In genomic region chr11:99141600-99141999, GRCm38 (mm10) we compare ENCODE assay signal across 11 mouse cellular contexts. TPM values are rescaled to one million over a fixed set of nuclear protein-coding genes. Genes with fewer than 3 reads are reported as not detected.
DNase-seq lines count a peak whose midpoint lies in the region; ATAC-seq and TF ChIP-seq lines count a peak whose summit lies in the region.
"Had no signal": no experiment of that assay in that cellular context is flagged by ENCODE, and none has a peak within 500 bp of the region (broad histone marks: within the 10 kb centered on the region; RNA-seq: fewer than 3 reads in every experiment).

No protein-coding gene starts in this region.

- no peak overlapping the region for H3K27ac ChIP-seq in kidney, adult 2 months (ENCODE audit: insufficient read depth, low read depth, low read length)
- 0 out of 2 replicates have a peak overlapping the region, but pooled peaks have one; percentile 26 for H3K27ac ChIP-seq in ES-Bruce4 (ENCODE audit: insufficient read depth, low read length)
- H3K27ac ChIP-seq in embryonic facial prominence, embryonic 10.5 days (replicated peaks): peak overlapping the region; percentile 85
- peak overlapping the region; percentile 41 for H3K27ac ChIP-seq in lung, embryonic 16.5 days (ENCODE audit: low read length)

- ATAC-seq in lung, embryonic 16.5 days (ENCODE audit: low read depth): peak; percentile 88
- ATAC-seq in CD4-positive, CD25-positive, alpha-beta regulatory T cell, adult 4 months: no peak
- ATAC-seq: intestine, embryonic 16.5 days had no signal

- no peak for TF ChIP-seq CTCF in kidney, adult 2 months (conservative IDR thresholded peaks at IDR 0.05; ENCODE audit: insufficient read depth, insufficient read length, low read depth, low read length)
- no peak for TF ChIP-seq CTCF in ES-Bruce4 (IDR thresholded peaks at IDR 0.05; ENCODE audit: low read depth, low read length)

- TF ChIP-seq POLR2A in kidney, adult 2 months (IDR thresholded peaks at IDR 0.05; ENCODE audit: low read depth, low read length): no peak
- no peak for TF ChIP-seq POLR2A in ES-Bruce4 (IDR thresholded peaks at IDR 0.05; ENCODE audit: insufficient read depth, low read length)

- 78% methylated on average over 7 of the region's 7 CpGs for WGBS in kidney, adult 2 months
- WGBS in embryonic facial prominence, embryonic 10.5 days: 53% methylated on average over 7 of the region's 7 CpGs
- WGBS in lung, embryonic 16.5 days: 51% methylated on average over 7 of the region's 7 CpGs

- no peaks in the 10 kb centered on the region for H3K27me3 ChIP-seq in kidney, adult 2 months (replicated peaks; ENCODE audit: control insufficient read depth, insufficient read depth, low read length)
- no peaks in the 10 kb centered on the region for H3K27me3 ChIP-seq in ES-Bruce4 (ENCODE audit: control insufficient read depth, insufficient read depth, low read length, poor library complexity, severe bottlenecking)
- no peaks in the 10 kb centered on the region for H3K27me3 ChIP-seq in embryonic facial prominence, embryonic 10.5 days (replicated peaks; ENCODE audit: low read depth, poor library complexity, severe bottlenecking)
- no peaks in the 10 kb centered on the region for H3K27me3 ChIP-seq in lung, embryonic 16.5 days (ENCODE audit: control insufficient read depth, insufficient read depth, low read depth, low read length)

- no peaks in the 10 kb centered on the region for H3K9me3 ChIP-seq in ES-Bruce4 (replicated peaks; ENCODE audit: control insufficient read depth, insufficient read depth, low read length, poor library complexity, severe bottlenecking)
- no peaks in the 10 kb centered on the region for H3K9me3 ChIP-seq in embryonic facial prominence, embryonic 10.5 days
- H3K9me3 ChIP-seq in lung, embryonic 16.5 days (ENCODE audit: control insufficient read depth, low read length): no peaks in the 10 kb centered on the region

- H3K9ac ChIP-seq in ES-Bruce4 (ENCODE audit: low read depth, poor library complexity, severe bottlenecking): no peak overlapping the region
- no peak overlapping the region for H3K9ac ChIP-seq in lung, embryonic 16.5 days (ENCODE audit: low read length)

- no peaks in the 10 kb centered on the region for H3K4me1 ChIP-seq in kidney, adult 2 months (ENCODE audit: control insufficient read depth, insufficient read depth, low read length)
- H3K4me1 ChIP-seq in ES-Bruce4 (ENCODE audit: control insufficient read depth, insufficient read depth, low read length): peaks cover 20% of the 10 kb centered on the region
- peaks cover 67% of the 10 kb centered on the region for H3K4me1 ChIP-seq in embryonic facial prominence, embryonic 10.5 days
- H3K4me1 ChIP-seq in lung, embryonic 16.5 days (replicated peaks; ENCODE audit: control insufficient read depth, insufficient read depth, low read length): peaks cover 21% of the 10 kb centered on the region

- peak; percentile 92 for TF ChIP-seq EP300 in ES-Bruce4 (IDR thresholded peaks at IDR 0.05; ENCODE audit: insufficient read depth, low read depth, low read length)

- H3K36me3 ChIP-seq in kidney, adult 2 months (ENCODE audit: control insufficient read depth, insufficient read depth, low read length): no peaks in the 10 kb centered on the region
- H3K36me3 ChIP-seq in ES-Bruce4 (ENCODE audit: control insufficient read depth, insufficient read depth, low read length, poor library complexity, severe bottlenecking): no peaks in the 10 kb centered on the region
- no peaks in the 10 kb centered on the region for H3K36me3 ChIP-seq in embryonic facial prominence, embryonic 10.5 days (replicated peaks)
- H3K36me3 ChIP-seq in lung, embryonic 16.5 days (ENCODE audit: control insufficient read depth, insufficient read depth, low read length): no peaks in the 10 kb centered on the region

- H3K4me3 ChIP-seq in kidney, adult 2 months (ENCODE audit: insufficient read depth, low read depth, low read length): no peak overlapping the region
- no peak overlapping the region for H3K4me3 ChIP-seq in ES-Bruce4 (ENCODE audit: low read depth, low read length)
- H3K4me3 ChIP-seq in embryonic facial prominence, embryonic 10.5 days: no peak overlapping the region
- no peak overlapping the region for H3K4me3 ChIP-seq in lung, embryonic 16.5 days (ENCODE audit: low read length)
- H3K4me3 ChIP-seq: erythroblast, embryonic 14.5 days had no signal

- peak; percentile 38 for DNase-seq in kidney, adult 2 months
- no peak for DNase-seq in kidney, adult 8-10 months
- peak; percentile 62 for DNase-seq in embryonic facial prominence, embryonic 10.5 days (ENCODE audit: low spot score)
- DNase-seq in thymus, postnatal 0 days (ENCODE audit: low spot score): no peak
- no peak for DNase-seq in spleen, postnatal 36 days (ENCODE audit: low spot score in 2 of 2)
- DNase-seq: thymus, adult 2 months had no signal

- H3K4me2 ChIP-seq in lung, embryonic 16.5 days (ENCODE audit: low read depth, low read length): no peak overlapping the region

RNA-seq across cellular contexts. Expression of gene Ccr7, which starts 13.3 kb away (rescaled TPM):
- polyA plus RNA-seq in kidney, adult 2 months (2012; rRNA removed): 1.1 and 11.2 TPM in 2 replicates
- polyA plus RNA-seq in ES-Bruce4 (2011; ENCODE audit: insufficient read depth, insufficient read length, low read depth, missing spikeins): not detected in 2 replicates
- 0.50 and 0.78 TPM in 2 replicates for polyA plus RNA-seq in embryonic facial prominence, embryonic 10.5 days (2016; fragmentation: Nextera tagmentation; extraction: Ambion mirVana)
- 0.18 and 0.20 TPM in 2 replicates for polyA plus RNA-seq in lung, embryonic 16.5 days (2015; fragmentation: Nextera tagmentation; extraction: Ambion mirVana)
- 36.2 and 37.4 TPM in 2 replicates for polyA plus RNA-seq in thymus, postnatal 0 days (2015; fragmentation: Nextera tagmentation; extraction: Ambion mirVana)
- 100 to 1,000 TPM; 277 to 361 TPM for polyA plus RNA-seq in CD4-positive, CD25-positive, alpha-beta regulatory T cell, adult 4 months (2017; shearing (Covaris generic))
- polyA plus RNA-seq: erythroblast, embryonic 14.5 days had no signal

RNA-seq across cellular contexts. Expression of gene Tns4, which starts 52.5 kb away (rescaled TPM):
- polyA plus RNA-seq in kidney, adult 2 months (2012; rRNA removed): 0.86 and 1.8 TPM in 2 replicates
- polyA plus RNA-seq in ES-Bruce4 (2011; ENCODE audit: insufficient read depth, insufficient read length, low read depth, missing spikeins): 12.8 and 13.9 TPM in 2 replicates
- 0.96 and 1.0 TPM in 2 replicates for polyA plus RNA-seq in embryonic facial prominence, embryonic 10.5 days (2016; fragmentation: Nextera tagmentation; extraction: Ambion mirVana)
- 0.19 and 0.39 TPM in 2 replicates for polyA plus RNA-seq in lung, embryonic 16.5 days (2015; fragmentation: Nextera tagmentation; extraction: Ambion mirVana)
- polyA plus RNA-seq in thymus, postnatal 0 days (2015; fragmentation: Nextera tagmentation; extraction: Ambion mirVana): 1.4 and 1.7 TPM in 2 replicates
- polyA plus RNA-seq in CD4-positive, CD25-positive, alpha-beta regulatory T cell, adult 4 months (2017; shearing (Covaris generic)): under 1 TPM in 1 of 2 experiments, not detected in 1; 0.35 TPM
- polyA plus RNA-seq: erythroblast, embryonic 14.5 days had no signal

Comparison
In these comparisons a context has a peak if more than half of its experiments do, and no peak if none do; other contexts are left out.
1. DNase-seq: peak in kidney, adult 2 months (single experiment) and embryonic facial prominence, embryonic 10.5 days (single experiment); none in kidney, adult 8-10 months (0 of 2), thymus, postnatal 0 days (single experiment) and spleen, postnatal 36 days (0 of 2).